Mouse (Mus musculus) left cerebral cortex, postnatal 4 days (tissue): ENCODE results near the gene Gm12888. TPM values are rescaled to one million over a fixed set of nuclear protein-coding genes. Genes with fewer than 3 reads are reported as not detected.
"Not testable (repeated sequence)": the region's sequence is repeated elsewhere in the genome, so short reads cannot be mapped to it uniquely, and the experiment has no call there.

Experiments
- DNase-seq: peaks from one replicate; pipeline ENCODE4 v3.0.0-alpha.2; 2022
- intact Hi-C: fragments of 180-260 bp; cut with DNase I; formaldehyde crosslinking; loops from one replicate; pipeline ENCODE4 v1.15.1; 2025
- total RNA-seq, 2 experiments: library from RNA; stranded (reverse); gene quantifications; 2 replicates each; pipeline ENCODE4 v1.2.3; 2021

Gm12888 gene
- not detected for total RNA-seq

DNA sequence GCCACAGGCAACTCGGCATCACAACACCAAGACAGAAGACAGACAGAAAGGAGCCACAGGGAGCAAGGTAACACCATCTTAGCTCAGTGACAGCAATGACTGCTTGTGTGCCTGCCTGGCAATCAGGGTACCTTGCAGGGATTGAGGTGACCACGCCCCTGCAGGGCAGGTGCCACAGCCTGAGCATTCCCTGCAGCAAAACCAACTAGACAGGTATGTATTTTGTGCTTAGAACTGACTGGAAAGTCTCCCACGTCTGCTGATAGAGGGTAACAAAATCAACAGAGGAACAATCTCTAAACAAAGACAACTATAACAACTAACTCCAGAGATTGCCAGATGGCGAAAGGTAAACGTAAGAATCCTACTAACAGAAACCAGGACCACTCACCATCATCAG lies at the start of gene Gm12888:
Gene Gm12888 (minus strand): TSS at position 101 of the 400 bp plus-strand sequence.
- intact Hi-C loops, DNase-seq: not testable (repeated sequence)

Other genes starting within 250 kb of the Gm12888 start
- 10 to 100 TPM; 19.5 TPM for gene Zmpste24, start 226.7 kb downstream of the Gm12888 start, total RNA-seq
- gene Tmco2, start 215.7 kb downstream of the Gm12888 start, total RNA-seq, result not detected
- gene Rlf, start 109.8 kb downstream of the Gm12888 start, total RNA-seq, result 10 to 100 TPM; 35.8 to 36.2 TPM
- not detected for gene Gm12886, start 98.2 kb upstream of the Gm12888 start, total RNA-seq